Mouse (Mus musculus) lung, adult 2 months (tissue): ENCODE data around the gene Hadh.

ENCODE experiments used
- CTCF ChIP-seq: fragments of 200-500 bp; IDR thresholded peaks from 2 replicates; pipeline ENCODE4 v1.5.1; 2011; ENCODE audit warnings: mild to moderate bottlenecking, low read length, control low read depth; ENCODE audit not compliant: insufficient read depth
- POLR2A ChIP-seq: fragments of 200-500 bp; IDR thresholded peaks from 2 replicates; pipeline ENCODE4 v1.6.1; 2011; ENCODE audit warnings: low read depth, mild to moderate bottlenecking, control low read depth, low read length, borderline replicate concordance; ENCODE audit errors: extremely low read depth

DNA sequence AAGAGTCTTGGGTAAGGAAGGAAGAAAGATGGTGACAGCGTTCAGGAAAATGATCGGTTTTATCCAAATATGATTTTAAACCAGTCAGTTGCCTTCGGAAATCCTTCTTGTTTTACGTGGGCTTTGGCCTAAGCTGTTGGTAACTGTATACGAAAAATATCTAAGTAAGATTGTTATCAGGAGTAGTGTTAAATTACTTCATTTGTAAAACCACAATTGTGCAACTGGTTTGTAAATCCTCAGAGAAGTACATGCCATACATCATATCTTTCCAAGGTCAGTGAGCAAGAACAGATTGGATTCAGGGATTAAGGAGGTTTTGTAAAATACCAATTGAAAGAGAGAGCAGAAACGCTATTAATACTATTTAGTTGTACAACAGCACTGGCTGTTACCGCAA lies 34.4 kb upstream of the Hadh start:
- TF ChIP-seq CTCF (no peak), POLR2A (no peak)
